Mouse (Mus musculus) hindbrain, embryonic 15.5 days (tissue): ENCODE results near the gene Cadm3. TPM values are rescaled to one million over a fixed set of nuclear protein-coding genes. Genes with fewer than 3 reads are reported as not detected.
A peak's percentile ranks its signal among the peaks of the same experiment; 100 is the strongest.

Experiments used
- ATAC-seq: fragments of 200-750 bp; cut with Nextera tagmentation; 2 replicates; pipeline ENCODE4 v1.8.0; 2017; ENCODE audit warnings: low read depth, moderate number of reproducible peaks, moderate TSS enrichment; ENCODE audit not compliant: low FRiP score
- H3K27ac ChIP-seq: fragments of 300-500 bp; sonication (generic); replicated peaks from 2 replicates; pipeline ENCODE4 v1.5.1; 2015; ENCODE audit warnings: mild to moderate bottlenecking, inconsistent platforms
- H3K27me3 ChIP-seq: fragments of 300-500 bp; sonication (generic); 2 replicates; pipeline ENCODE4 v1.6.1; 2015; ENCODE audit warnings: control low read depth, inconsistent platforms
- H3K36me3 ChIP-seq: fragments of 300-500 bp; sonication (generic); 2 replicates; pipeline ENCODE4 v1.6.1; 2015; ENCODE audit warnings: control low read depth, inconsistent platforms
- H3K4me1 ChIP-seq: fragments of 300-500 bp; sonication (generic); replicated peaks from 2 replicates; pipeline ENCODE4 v1.6.1; 2015; ENCODE audit warnings: control low read depth, inconsistent platforms
- H3K4me2 ChIP-seq: fragments of 300-500 bp; sonication (generic); 2 replicates; pipeline ENCODE4 v1.6.1; 2015; ENCODE audit warnings: moderate library complexity, mild to moderate bottlenecking, inconsistent platforms
- H3K4me3 ChIP-seq: fragments of 300-500 bp; sonication (generic); 2 replicates; pipeline ENCODE4 v1.5.1; 2015; ENCODE audit warnings: mild to moderate bottlenecking, inconsistent platforms
- H3K9ac ChIP-seq: fragments of 300-500 bp; sonication (generic); 2 replicates; pipeline ENCODE4 v1.6.1; 2015; ENCODE audit warnings: inconsistent platforms
- H3K9me3 ChIP-seq: fragments of 300-500 bp; sonication (generic); 2 replicates; pipeline ENCODE4 v1.6.1; 2016; ENCODE audit warnings: control low read depth, inconsistent platforms
- WGBS: fragments of 180-500 bp; shearing (Covaris S2); methylation state at CpG from one replicate; pipeline ENCODE4 v1.1.7; 2015; 5-methylcytosine and 5-hydroxymethylcytosine counted together
- polyA plus RNA-seq: library from polyadenylated mRNA; unstranded; fragments of >200 nt; fragmentation: Nextera tagmentation; extraction: Ambion mirVana; gene quantifications from 2 replicates; pipeline ENCODE4 v1.2.1, GENCODE M21; 2015

The Cadm3 gene
- polyA plus RNA-seq, 1 experiment from 2014 or later = 81.5 TPM

GRCm38 (mm10) chr1:173355107-173355846 lies 12.2 kb downstream of the Cadm3 start:
- no peak overlapping the region for H3K27ac ChIP-seq
- H3K4me3 ChIP-seq = no peak overlapping the region
- H3K36me3 ChIP-seq = peaks cover 6% of the 10 kb centered on the region; the same call in 1 of the 2 replicates
- no peak overlapping the region for H3K4me2 ChIP-seq
- peaks cover 33% of the 10 kb centered on the region for H3K4me1 ChIP-seq
- 83% methylated on average over 7 of the region's 7 CpGs for WGBS
- H3K27me3 ChIP-seq = no peaks in the 10 kb centered on the region
- no peak overlapping the region for H3K9ac ChIP-seq
- ATAC-seq = no peak
- H3K9me3 ChIP-seq = no peaks in the 10 kb centered on the region

- H3K36me3 ChIP-seq = peaks cover 9% of the 10 kb centered on the region
- no peak within 1 kb of the TSS for H3K9ac ChIP-seq
- peak within 1 kb of the TSS; percentile 27 for H3K4me2 ChIP-seq
- no peak within 1 kb of the TSS for H3K27ac ChIP-seq
- H3K9me3 ChIP-seq = no peaks in the 10 kb centered on the region
- peaks cover 13% of the 10 kb centered on the region; the same call in 1 of the 2 replicates for H3K4me1 ChIP-seq
- H3K27me3 ChIP-seq = no peaks in the 10 kb centered on the region
- H3K4me3 ChIP-seq = peak within 1 kb of the TSS; percentile 4; the same call in 1 of the 2 replicates
- peak; percentile 12; the same call in 1 of the 2 replicates for ATAC-seq
- 12% methylated on average over 10 of the region's 10 CpGs for WGBS
These were observed 17.0 kb downstream of the Cadm3 start, which contains the start of gene Aim2 for GRCm38 (mm10) chr1:173350372-173350957. Aim2 (plus strand) TSS chr1:173350879.

- no peak overlapping the region for H3K9ac ChIP-seq
- peaks cover 13% of the 10 kb centered on the region; the same call in 1 of the 2 replicates for H3K4me1 ChIP-seq
- no peaks in the 10 kb centered on the region for H3K9me3 ChIP-seq
- H3K4me2 ChIP-seq = peak overlapping the region; percentile 27
- H3K4me3 ChIP-seq = peak overlapping the region; percentile 4; the same call in 1 of the 2 replicates
- peak; percentile 80; the same call in 1 of the 2 replicates for ATAC-seq
- H3K36me3 ChIP-seq = peaks cover 11% of the 10 kb centered on the region
- no peak overlapping the region for H3K27ac ChIP-seq
- WGBS = 5% methylated on average over 6 of the region's 6 CpGs
- H3K27me3 ChIP-seq = no peaks in the 10 kb centered on the region
These were observed 17.5 kb downstream of the Cadm3 start for GRCm38 (mm10) chr1:173349946-173350345.

GRCm38 (mm10) chr1:173349192-173349591 lies 18.3 kb downstream of the Cadm3 start:
- H3K9ac ChIP-seq = no peak overlapping the region
- H3K36me3 ChIP-seq = peaks cover 14% of the 10 kb centered on the region
- H3K4me3 ChIP-seq = no peak overlapping the region
- H3K4me2 ChIP-seq = no peak overlapping the region; the same call in 1 of the 2 replicates
- peaks cover 13% of the 10 kb centered on the region; the same call in 1 of the 2 replicates for H3K4me1 ChIP-seq
- no peak overlapping the region for H3K27ac ChIP-seq
- ATAC-seq = no peak
- H3K9me3 ChIP-seq = no peaks in the 10 kb centered on the region
- WGBS = 57% methylated on average over 5 of the region's 5 CpGs
- no peaks in the 10 kb centered on the region for H3K27me3 ChIP-seq

- Histone ChIP-seq H3K36me3 (peaks cover 21% of the 10 kb centered on the region), H3K4me3 (no peak overlapping the region), H3K9ac (no peak overlapping the region), H3K4me2 (no peak overlapping the region), H3K27me3 (no peaks in the 10 kb centered on the region), H3K4me1 (peaks cover 13% of the 10 kb centered on the region; the same call in 1 of the 2 replicates), H3K9me3 (no peaks in the 10 kb centered on the region), H3K27ac (no peak overlapping the region)
- no peak for ATAC-seq
- 7% methylated on average over 1 of the region's 1 CpGs for WGBS
These were observed 19.0 kb downstream of the Cadm3 start for GRCm38 (mm10) chr1:173348527-173348926.

GRCm38 (mm10) chr1:173345112-173345511 lies 22.4 kb downstream of the Cadm3 start:
- H3K36me3 ChIP-seq = peaks cover 39% of the 10 kb centered on the region

GRCm38 (mm10) chr1:173343934-173344333 lies 23.6 kb downstream of the Cadm3 start:
- WGBS = 43% methylated on average over 3 of the region's 3 CpGs
- Histone ChIP-seq H3K36me3 (peaks cover 45% of the 10 kb centered on the region), H3K27ac (0 out of 2 replicates have a peak overlapping the region, but pooled peaks have one; percentile 4), H3K4me1 (no peaks in the 10 kb centered on the region), H3K4me3 (no peak overlapping the region), H3K9ac (no peak overlapping the region), H3K27me3 (no peaks in the 10 kb centered on the region), H3K4me2 (no peak overlapping the region), H3K9me3 (no peaks in the 10 kb centered on the region)
- ATAC-seq = no peak

More at GRCm38 (mm10) chr1:173345112-173345511, 22.4 kb downstream of the Cadm3 start:
- Histone ChIP-seq H3K4me2 (no peak overlapping the region), H3K4me3 (no peak overlapping the region), H3K27me3 (no peaks in the 10 kb centered on the region), H3K9me3 (no peaks in the 10 kb centered on the region), H3K27ac (no peak overlapping the region), H3K4me1 (peaks cover 6% of the 10 kb centered on the region; the same call in 1 of the 2 replicates), H3K9ac (no peak overlapping the region)
- no peak for ATAC-seq
- WGBS = 90% methylated on average over 4 of the region's 4 CpGs

GRCm38 (mm10) chr1:173342425-173342824 lies 25.1 kb downstream of the Cadm3 start:
- H3K27ac ChIP-seq = no peak overlapping the region

GRCm38 (mm10) chr1:173339543-173339942 lies 28.0 kb downstream of the Cadm3 start:
- 0 out of 2 replicates have a peak, but pooled peaks have one; percentile 32 for ATAC-seq
- H3K4me1 ChIP-seq = no peaks in the 10 kb centered on the region
- 9% methylated on average over 2 of the region's 2 CpGs for WGBS
- no peaks in the 10 kb centered on the region for H3K27me3 ChIP-seq
- H3K9me3 ChIP-seq = no peaks in the 10 kb centered on the region
- H3K4me3 ChIP-seq = no peak overlapping the region
- H3K9ac ChIP-seq = no peak overlapping the region
- H3K36me3 ChIP-seq = peaks cover 53% of the 10 kb centered on the region
- no peak overlapping the region for H3K27ac ChIP-seq
- H3K4me2 ChIP-seq = no peak overlapping the region

More at GRCm38 (mm10) chr1:173342425-173342824, 25.1 kb downstream of the Cadm3 start:
- Histone ChIP-seq H3K9ac (no peak overlapping the region), H3K4me1 (no peaks in the 10 kb centered on the region), H3K4me3 (no peak overlapping the region), H3K4me2 (no peak overlapping the region), H3K27me3 (no peaks in the 10 kb centered on the region), H3K36me3 (peaks cover 61% of the 10 kb centered on the region), H3K9me3 (no peaks in the 10 kb centered on the region)
- WGBS = 39% methylated on average over 1 of the region's 1 CpGs
- ATAC-seq = no peak

- no peak overlapping the region for H3K4me3 ChIP-seq
- H3K9me3 ChIP-seq = no peaks in the 10 kb centered on the region
- H3K36me3 ChIP-seq = peaks cover 42% of the 10 kb centered on the region
- 92% methylated on average over 10 of the region's 10 CpGs for WGBS
- ATAC-seq = no peak
- H3K9ac ChIP-seq = no peak overlapping the region
- H3K4me1 ChIP-seq = no peaks in the 10 kb centered on the region
- H3K27ac ChIP-seq = no peak overlapping the region
- no peaks in the 10 kb centered on the region for H3K27me3 ChIP-seq
- no peak overlapping the region for H3K4me2 ChIP-seq
These were observed 30.5 kb downstream of the Cadm3 start for GRCm38 (mm10) chr1:173337008-173337407.

GRCm38 (mm10) chr1:173335903-173336302 lies 31.6 kb downstream of the Cadm3 start:
- no peak overlapping the region for H3K4me3 ChIP-seq
- peak; percentile 31 for ATAC-seq
- H3K4me2 ChIP-seq = no peak overlapping the region
- no peaks in the 10 kb centered on the region for H3K27me3 ChIP-seq
- H3K4me1 ChIP-seq = no peaks in the 10 kb centered on the region
- H3K36me3 ChIP-seq = peaks cover 35% of the 10 kb centered on the region
- WGBS = 42% methylated on average over 11 of the region's 11 CpGs
- H3K9ac ChIP-seq = no peak overlapping the region
- no peaks in the 10 kb centered on the region for H3K9me3 ChIP-seq
- no peak overlapping the region for H3K27ac ChIP-seq
